Mouse (Mus musculus): Measurements from ENCODE around the gene Hfe. TPM values are rescaled to one million over a fixed set of nuclear protein-coding genes. Genes with fewer than 3 reads are reported as not detected.
A peak's percentile ranks its signal among the peaks of the same experiment; 100 is the strongest.
"Not testable (repeated sequence)": the region's sequence is repeated elsewhere in the genome, so short reads cannot be mapped to it uniquely, and the experiment has no call there.

The Hfe gene
- polyA plus RNA-seq, 1 experiment from 2014 or later = 5.2 TPM

GRCm38 (mm10) chr13:23717593-23718245 lies 7.1 kb upstream of the Hfe start:
- H3K9me3 ChIP-seq; H3K4me3 ChIP-seq; H3K36me3 ChIP-seq; H3K27ac ChIP-seq; H3K27me3 ChIP-seq (ENCODE audit: insufficient read depth, poor library complexity, severe bottlenecking); DNase-seq (ENCODE audit: low spot score); H3K4me1 ChIP-seq: not testable (repeated sequence)
- 11% methylated on average over 2 of the region's 2 CpGs for WGBS

DNA sequence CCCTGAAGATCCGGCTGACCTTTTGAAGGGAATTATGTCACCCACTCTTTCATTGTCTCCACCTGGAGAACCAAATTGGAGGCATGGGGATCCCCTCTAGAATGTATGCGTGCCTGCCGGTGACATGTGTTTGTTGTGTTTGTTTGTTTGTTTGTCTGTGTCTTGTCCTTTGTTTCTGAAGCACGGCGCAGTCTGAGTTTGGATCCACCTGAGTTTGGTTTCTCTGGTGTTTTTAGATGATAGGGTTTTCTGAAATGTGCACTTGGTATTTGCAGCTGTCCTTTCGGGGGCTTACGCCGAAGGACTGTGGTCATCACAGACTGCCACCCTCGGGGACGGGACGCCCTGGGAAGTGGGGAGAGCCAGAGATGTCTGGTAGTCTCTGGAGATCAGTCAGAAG lies 6.5 kb upstream of the Hfe start:
- no peaks in the 10 kb centered on the region for H3K36me3 ChIP-seq
- DNase-seq (ENCODE audit: low spot score) = no peak

DNA sequence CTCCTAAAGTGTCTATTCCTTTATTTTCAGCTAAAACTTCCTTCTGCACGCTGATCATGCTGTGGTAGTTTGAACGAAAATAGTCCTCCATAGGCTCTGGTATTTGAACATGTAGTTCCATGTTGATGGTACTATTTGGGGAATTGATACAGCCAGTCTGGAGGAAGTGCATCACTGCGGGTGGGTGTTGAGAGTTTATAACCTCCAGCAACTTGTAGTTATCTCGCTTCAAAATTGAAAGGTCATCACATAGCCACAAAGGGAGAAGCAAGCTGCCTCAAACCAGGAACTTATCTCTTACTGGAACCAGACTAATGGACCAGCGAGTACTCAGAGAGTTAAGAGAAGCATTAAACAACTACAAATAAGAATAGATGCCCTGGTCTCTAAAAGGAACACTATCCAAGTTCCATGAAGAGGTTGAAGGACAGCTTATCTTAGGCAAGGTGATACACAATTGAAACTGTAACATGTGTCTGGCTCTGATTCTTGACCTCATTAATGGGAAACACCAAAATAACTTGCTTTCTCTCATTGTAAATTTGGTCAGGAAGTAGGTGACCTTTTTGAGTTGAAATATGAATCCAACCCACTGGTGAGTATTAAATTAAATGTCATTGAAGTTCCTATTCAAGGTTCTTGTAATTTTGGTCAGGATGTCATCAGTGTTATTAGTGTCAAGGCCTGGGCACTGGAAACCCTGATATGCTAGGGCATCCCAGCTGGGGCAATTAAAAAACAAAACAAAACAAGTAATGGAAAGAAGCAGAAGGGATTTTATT lies 5.8 kb upstream of the Hfe start:
- no peaks in the 10 kb centered on the region for H3K9me3 ChIP-seq
- WGBS = 61% methylated on average over 5 of the region's 5 CpGs
- H3K4me1 ChIP-seq = peaks cover 3% of the 10 kb centered on the region; the same call in 1 of the 2 replicates
- no peaks in the 10 kb centered on the region for H3K36me3 ChIP-seq
- H3K27ac ChIP-seq = no peak overlapping the region
- DNase-seq (ENCODE audit: low spot score) = no peak
- no peaks in the 10 kb centered on the region for H3K27me3 ChIP-seq (ENCODE audit: insufficient read depth, poor library complexity, severe bottlenecking)
- no peak overlapping the region for H3K4me3 ChIP-seq

More for the DNA sequence above, 6.5 kb upstream of the Hfe start:
- Histone ChIP-seq H3K27ac (no peak overlapping the region), H3K4me3 (no peak overlapping the region), H3K4me1 (peaks cover 3% of the 10 kb centered on the region; the same call in 1 of the 2 replicates), H3K27me3 (ENCODE audit: insufficient read depth, poor library complexity, severe bottlenecking) (no peaks in the 10 kb centered on the region), H3K9me3 (no peaks in the 10 kb centered on the region)
- WGBS = 36% methylated on average over 11 of the region's 11 CpGs

- no peak for DNase-seq (ENCODE audit: low spot score)
- peaks cover 28% of the 10 kb centered on the region for H3K4me1 ChIP-seq
- H3K4me3 ChIP-seq = peak overlapping the region; percentile 61
- H3K36me3 ChIP-seq = no peaks in the 10 kb centered on the region
- H3K27ac ChIP-seq = peak overlapping the region; percentile 80
- no peaks in the 10 kb centered on the region for H3K27me3 ChIP-seq (ENCODE audit: insufficient read depth, poor library complexity, severe bottlenecking)
- WGBS = 29% methylated on average over 15 of the region's 15 CpGs
- H3K9me3 ChIP-seq = no peaks in the 10 kb centered on the region
These were observed 810 bp downstream of the Hfe start for GRCm38 (mm10) chr13:23709714-23710373.

GRCm38 (mm10) chr13:23708654-23709053 lies 2.0 kb downstream of the Hfe start:
- peaks cover 28% of the 10 kb centered on the region for H3K4me1 ChIP-seq
- DNase-seq (ENCODE audit: low spot score) = no peak
- 54% methylated on average over 4 of the region's 4 CpGs for WGBS
- H3K9me3 ChIP-seq = no peaks in the 10 kb centered on the region
- H3K27ac ChIP-seq = peak overlapping the region; percentile 26
- H3K36me3 ChIP-seq = no peaks in the 10 kb centered on the region
- no peaks in the 10 kb centered on the region for H3K27me3 ChIP-seq (ENCODE audit: insufficient read depth, poor library complexity, severe bottlenecking)
- H3K4me3 ChIP-seq = no peak overlapping the region

GRCm38 (mm10) chr13:23708041-23708440 lies 2.6 kb downstream of the Hfe start:
- Histone ChIP-seq H3K36me3 (no peaks in the 10 kb centered on the region), H3K9me3 (no peaks in the 10 kb centered on the region), H3K4me1 (peaks cover 28% of the 10 kb centered on the region), H3K27me3 (ENCODE audit: insufficient read depth, poor library complexity, severe bottlenecking) (no peaks in the 10 kb centered on the region), H3K27ac (peak overlapping the region; percentile 26; the same call in 1 of the 2 replicates), H3K4me3 (no peak overlapping the region)
- 74% methylated on average over 4 of the region's 4 CpGs for WGBS
- DNase-seq (ENCODE audit: low spot score) = no peak

- H3K4me1 ChIP-seq = peaks cover 28% of the 10 kb centered on the region
- H3K27me3 ChIP-seq (ENCODE audit: insufficient read depth, poor library complexity, severe bottlenecking) = no peaks in the 10 kb centered on the region
- 90% methylated on average over 12 of the region's 12 CpGs for WGBS
- H3K27ac ChIP-seq = no peak overlapping the region
- no peaks in the 10 kb centered on the region for H3K36me3 ChIP-seq
- H3K9me3 ChIP-seq = no peaks in the 10 kb centered on the region
- DNase-seq (ENCODE audit: low spot score) = no peak
- no peak overlapping the region for H3K4me3 ChIP-seq
These were observed 3.9 kb downstream of the Hfe start for GRCm38 (mm10) chr13:23706771-23707170.

GRCm38 (mm10) chr13:23705751-23706356 lies 4.8 kb downstream of the Hfe start:
- H3K27me3 ChIP-seq (ENCODE audit: insufficient read depth, poor library complexity, severe bottlenecking) = no peaks in the 10 kb centered on the region
- DNase-seq (ENCODE audit: low spot score) = peak; percentile 50
- WGBS = 78% methylated on average over 7 of the region's 7 CpGs
- no peak overlapping the region for H3K4me3 ChIP-seq
- no peaks in the 10 kb centered on the region for H3K9me3 ChIP-seq
- 0 out of 2 replicates have a peak overlapping the region, but pooled peaks have one; percentile 22 for H3K27ac ChIP-seq
- H3K36me3 ChIP-seq = no peaks in the 10 kb centered on the region
- peaks cover 29% of the 10 kb centered on the region for H3K4me1 ChIP-seq

DNA sequence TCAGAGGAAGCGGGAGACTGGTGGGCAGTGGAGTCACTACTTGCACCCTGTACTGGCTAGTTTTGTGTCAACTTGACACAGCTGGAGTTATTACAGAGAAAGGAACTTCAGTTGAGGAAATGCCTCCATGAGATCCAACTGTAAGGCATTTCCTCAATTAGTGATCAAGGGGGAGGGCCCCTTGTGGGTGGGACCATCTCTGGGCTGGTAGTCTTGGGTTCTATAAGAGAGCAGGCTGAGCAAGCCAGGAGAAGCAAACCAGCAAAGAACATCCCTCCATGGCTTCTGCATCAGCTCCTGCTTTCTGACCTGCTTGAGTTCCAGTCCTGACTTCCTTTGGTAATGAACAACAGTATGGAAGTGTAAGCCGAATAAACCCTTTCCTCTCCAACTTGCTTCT lies 7.9 kb downstream of the Hfe start:
- DNase-seq (ENCODE audit: low spot score) = peak; percentile 9
- H3K27ac ChIP-seq; H3K27me3 ChIP-seq (ENCODE audit: insufficient read depth, poor library complexity, severe bottlenecking); H3K36me3 ChIP-seq; H3K4me3 ChIP-seq; H3K9me3 ChIP-seq; H3K4me1 ChIP-seq: not testable (repeated sequence)
- 90% methylated on average over 2 of the region's 2 CpGs for WGBS

- H3K9me3 ChIP-seq = no peaks in the 10 kb centered on the region
- no peak overlapping the region for H3K27ac ChIP-seq
- 84% methylated on average over 4 of the region's 4 CpGs for WGBS
- peaks cover 8% of the 10 kb centered on the region; the same call in 1 of the 2 replicates for H3K4me1 ChIP-seq
- no peaks in the 10 kb centered on the region for H3K27me3 ChIP-seq (ENCODE audit: insufficient read depth, poor library complexity, severe bottlenecking)
- DNase-seq (ENCODE audit: low spot score) = no peak
- no peak overlapping the region for H3K4me3 ChIP-seq
- no peaks in the 10 kb centered on the region for H3K36me3 ChIP-seq
These were observed 8.4 kb downstream of the Hfe start for GRCm38 (mm10) chr13:23702220-23702619.

DNA sequence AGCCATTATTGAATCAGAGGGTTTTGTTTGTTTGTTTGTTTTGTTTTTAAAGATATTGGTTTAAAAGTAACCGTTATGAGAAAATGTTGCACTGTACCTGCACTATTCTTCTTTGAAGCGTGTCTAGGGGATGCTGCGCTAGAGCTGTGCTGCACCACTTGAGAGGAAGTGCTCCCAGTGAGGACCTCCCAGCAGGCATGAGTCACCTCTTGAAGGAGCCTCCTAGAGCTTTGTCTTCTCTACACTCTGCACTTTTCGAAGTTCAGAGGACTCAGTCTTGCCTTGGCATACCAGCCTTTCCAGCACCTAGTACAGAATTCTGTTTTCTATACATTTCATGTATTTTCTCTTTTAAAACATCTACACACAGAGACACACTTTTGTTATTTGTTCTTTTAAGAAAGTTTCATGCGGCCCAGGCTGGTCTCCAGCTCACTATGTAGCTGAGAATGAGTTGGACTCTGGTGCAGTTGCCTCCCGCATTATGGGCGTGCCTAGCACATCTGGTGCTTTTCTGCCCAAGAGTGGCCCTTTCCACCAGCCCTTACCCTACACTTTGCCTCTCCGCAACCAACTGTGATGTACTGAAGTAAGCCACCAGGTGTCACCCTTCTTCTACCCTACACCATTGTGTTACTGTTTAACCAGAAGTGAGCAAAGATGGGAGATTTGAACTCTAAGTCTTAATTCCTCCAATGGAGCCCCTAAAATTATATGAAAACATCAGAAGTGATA lies 9.7 kb downstream of the Hfe start:
- H3K4me3 ChIP-seq = no peak overlapping the region
- no peaks in the 10 kb centered on the region for H3K36me3 ChIP-seq
- 22% methylated on average over 8 of the region's 8 CpGs for WGBS
- no peaks in the 10 kb centered on the region for H3K27me3 ChIP-seq (ENCODE audit: insufficient read depth, poor library complexity, severe bottlenecking)
- peaks cover 13% of the 10 kb centered on the region for H3K4me1 ChIP-seq
- H3K27ac ChIP-seq = no peak overlapping the region
- no peak for DNase-seq (ENCODE audit: low spot score)
- no peaks in the 10 kb centered on the region for H3K9me3 ChIP-seq

- H3K36me3 ChIP-seq = no peaks in the 10 kb centered on the region
- H3K4me3 ChIP-seq = no peak overlapping the region
- H3K4me1 ChIP-seq = peaks cover 19% of the 10 kb centered on the region
- DNase-seq (ENCODE audit: low spot score) = no peak
- no peaks in the 10 kb centered on the region for H3K27me3 ChIP-seq (ENCODE audit: insufficient read depth, poor library complexity, severe bottlenecking)
- no peaks in the 10 kb centered on the region for H3K9me3 ChIP-seq
- H3K27ac ChIP-seq = no peak overlapping the region
- 59% methylated on average over 3 of the region's 3 CpGs for WGBS
These were observed 10.9 kb downstream of the Hfe start for GRCm38 (mm10) chr13:23699767-23700166.
